Mouse (Mus musculus) Muller cell, postnatal 12 days (primary cell): ENCODE measurements around the gene Sult2a5.

ENCODE experiments used
- DNase-seq: peaks from one replicate; pipeline ENCODE4 v3.0.0-alpha.2; 2015; ENCODE audit errors: inconsistent ontology term

Sult2a5 gene

GRCm38 (mm10) chr7:13623667-13624066 lies at the start of gene Sult2a5:
TSS of gene Sult2a5 (plus strand) at chr7:13623967.
- DNase-seq = no peak
